Mouse (Mus musculus): ENCODE data around the gene Ift27.

Gene Ift27

GRCm38 (mm10) chr15:78171651-78172050, 2.3 kb downstream of the Ift27 start:
- DNase-seq, result peak; percentile 48

DNA sequence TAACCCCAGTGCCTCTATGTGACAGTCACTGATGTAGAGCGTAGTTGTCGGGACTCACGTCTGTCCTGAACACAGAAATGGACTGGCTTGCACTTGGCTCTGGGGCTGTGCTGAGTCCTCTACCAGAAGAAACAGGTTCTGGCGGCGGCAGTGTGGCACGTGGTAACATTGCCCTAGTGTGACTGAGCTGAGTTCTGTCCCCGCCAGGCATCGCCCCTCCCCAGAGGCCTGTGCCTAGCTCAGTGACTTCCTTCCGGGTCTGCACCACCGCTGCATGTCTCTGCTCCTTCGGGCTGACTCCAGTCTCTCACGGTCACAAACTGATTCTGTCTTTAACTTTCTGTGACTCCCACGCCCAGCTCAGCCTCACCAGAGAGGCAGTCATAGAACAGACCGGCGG, 3.2 kb downstream of the Ift27 start:
- no peak for DNase-seq

- DNase-seq, result no peak
These were observed 4.3 kb downstream of the Ift27 start for GRCm38 (mm10) chr15:78169566-78169965.

GRCm38 (mm10) chr15:78165292-78165691, 8.6 kb downstream of the Ift27 start:
- DNase-seq, result no peak

- DNase-seq, result no peak
These were observed 9.4 kb downstream of the Ift27 start for GRCm38 (mm10) chr15:78164466-78164865.

DNA sequence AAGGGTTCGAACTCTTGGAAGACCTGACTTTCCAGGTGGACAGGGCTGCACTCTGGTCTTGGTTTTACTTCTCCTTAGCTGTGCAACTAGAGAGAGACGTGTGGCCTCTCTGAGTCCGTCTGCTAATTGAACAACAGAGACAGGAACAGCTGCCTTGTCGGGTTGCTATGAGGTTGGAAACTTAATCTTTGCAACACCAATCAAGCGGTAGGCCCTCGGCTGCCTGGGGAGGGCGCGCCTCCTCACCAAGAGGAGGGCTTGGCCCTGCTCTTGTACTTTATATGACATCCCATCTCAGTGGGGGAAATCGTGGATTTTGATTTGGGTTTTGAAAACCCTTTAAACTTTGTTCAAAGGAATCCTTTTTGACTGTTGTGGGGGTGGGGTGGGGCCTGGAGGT, 12.0 kb downstream of the Ift27 start:
- no peak for DNase-seq

DNA sequence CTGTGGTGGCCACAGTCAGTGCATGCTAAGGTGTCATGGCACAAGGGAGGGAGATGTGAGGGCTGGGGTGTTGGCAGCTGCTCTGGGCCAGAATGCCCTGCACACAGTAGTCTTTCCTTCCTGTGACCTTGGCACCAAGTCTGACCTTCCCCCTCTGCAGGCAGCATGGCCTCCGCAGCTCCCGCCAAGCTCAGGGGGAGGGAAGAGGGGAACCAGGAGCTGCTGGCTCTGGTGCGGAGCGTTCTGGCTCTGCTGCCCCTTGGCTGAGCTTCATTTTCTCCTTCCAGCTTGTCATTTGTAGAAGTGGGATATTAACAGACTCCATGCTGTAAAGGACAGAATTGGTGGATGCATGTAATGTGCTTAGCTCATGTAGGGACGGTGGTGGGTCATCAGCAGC, 15.6 kb downstream of the Ift27 start:
- DNase-seq, result no peak

DNA sequence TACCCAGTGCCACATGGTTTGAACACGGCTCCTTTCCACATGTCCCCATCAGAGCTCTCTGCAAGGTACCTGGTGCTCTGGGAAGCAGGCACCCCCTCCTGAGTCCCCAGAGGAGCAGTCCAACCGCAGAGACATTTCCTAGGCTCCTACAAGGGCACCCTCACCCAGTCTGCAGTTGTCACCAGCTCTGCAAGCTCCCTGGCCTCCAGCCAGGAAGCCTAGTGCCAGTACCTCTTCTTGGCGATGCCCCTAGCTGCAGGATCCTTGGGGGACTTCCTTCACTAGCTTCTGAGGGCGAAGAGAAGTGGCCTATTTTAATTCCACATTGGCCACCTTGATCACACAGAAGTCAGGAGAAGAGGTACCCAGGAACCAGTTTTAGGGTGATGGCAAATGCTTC, 16.1 kb downstream of the Ift27 start:
- DNase-seq, result no peak

GRCm38 (mm10) chr15:78157330-78157729, 16.6 kb downstream of the Ift27 start:
- DNase-seq, result no peak

DNA sequence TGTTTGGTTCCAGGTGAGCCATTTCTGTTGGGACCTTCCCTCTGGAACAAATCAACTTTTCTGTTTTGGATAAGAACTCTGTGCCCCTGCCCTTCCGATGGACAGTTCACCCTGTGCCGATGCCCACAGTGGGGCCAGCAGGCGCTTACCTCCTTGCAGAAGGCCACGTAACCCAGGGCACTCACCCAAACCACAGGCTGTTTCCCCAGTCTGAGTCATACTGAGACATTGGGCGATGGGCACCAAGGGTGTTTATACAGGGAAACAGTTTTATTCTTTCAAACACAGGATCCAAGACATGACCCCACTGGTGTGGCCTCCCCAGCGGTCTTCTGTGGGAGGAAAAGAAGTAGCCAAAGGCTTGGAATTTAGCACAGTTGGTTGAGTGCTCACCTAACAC, 18.5 kb downstream of the Ift27 start:
- no peak for DNase-seq

GRCm38 (mm10) chr15:78153045-78153775, 20.7 kb downstream of the Ift27 start:
- DNase-seq, result no peak

GRCm38 (mm10) chr15:78148565-78148964, 25.3 kb downstream of the Ift27 start:
- DNase-seq, result no peak

DNA sequence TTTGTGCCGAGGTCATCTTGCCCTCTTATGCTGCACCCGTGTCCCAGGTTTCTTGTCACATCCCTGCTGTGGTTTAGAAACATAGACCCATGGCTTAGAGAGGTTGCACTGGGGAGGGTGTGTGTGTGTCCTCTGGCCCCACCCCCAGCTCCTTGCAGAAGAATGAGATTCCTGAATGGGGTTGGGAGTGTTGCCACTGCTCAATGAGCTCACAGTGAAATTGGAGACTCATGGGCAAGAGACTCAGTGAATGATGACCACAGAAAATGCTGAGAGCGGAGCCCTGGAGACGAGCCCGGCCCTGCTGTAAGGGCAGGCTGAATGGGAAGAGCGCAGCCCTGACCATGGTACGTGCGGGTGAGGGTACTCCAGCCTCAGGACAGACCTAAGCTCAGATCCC, 33.7 kb downstream of the Ift27 start:
- DNase-seq, result no peak

- no peak for DNase-seq
These were observed 39.3 kb downstream of the Ift27 start for GRCm38 (mm10) chr15:78134606-78135005.

GRCm38 (mm10) chr15:78133389-78133788, 40.5 kb downstream of the Ift27 start:
- DNase-seq, result no peak

- peak; percentile 76 for DNase-seq
These were observed 54.2 kb downstream of the Ift27 start, which contains the start of gene Cacng2 for GRCm38 (mm10) chr15:78119704-78120103. Cacng2 (minus strand) TSS chr15:78120028.

- DNase-seq, result no peak
These were observed 54.7 kb downstream of the Ift27 start for GRCm38 (mm10) chr15:78119248-78119647.

DNA sequence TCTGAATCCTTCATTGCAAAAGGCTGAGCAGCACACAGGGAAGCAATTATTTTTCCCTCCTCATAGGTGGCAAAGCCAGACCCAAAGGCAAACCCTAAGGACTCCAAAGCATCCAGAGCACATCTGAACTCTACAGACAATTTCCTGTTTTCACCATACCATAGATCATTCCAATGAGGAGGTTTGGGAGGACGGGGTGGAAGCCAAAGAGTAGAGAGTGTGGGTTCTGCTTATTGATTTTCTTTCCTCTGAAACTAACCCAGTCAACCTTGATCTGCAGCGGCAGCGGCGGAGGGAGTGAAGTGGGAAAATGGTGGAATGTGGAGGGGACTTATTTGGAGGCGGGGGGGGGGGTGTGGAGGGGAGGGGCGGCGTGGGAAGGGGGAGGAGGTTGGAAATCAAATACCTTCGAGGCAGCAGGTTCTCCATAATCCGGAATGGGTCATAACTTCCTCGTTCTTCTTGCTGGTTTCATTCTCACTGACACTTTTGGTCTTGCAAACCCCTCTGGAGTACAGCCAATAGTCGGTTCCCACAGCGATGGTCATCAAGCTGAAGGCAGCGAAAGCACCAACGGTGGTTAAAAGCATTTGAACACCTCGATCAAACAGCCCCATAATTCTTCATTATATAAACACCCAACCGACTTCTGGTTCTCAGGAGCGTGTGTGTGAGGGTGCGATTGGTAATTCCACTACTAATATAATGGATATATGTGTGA, 55.5 kb downstream of the Ift27 start:
- DNase-seq, result peak; percentile 68

GRCm38 (mm10) chr15:78117731-78118130, 56.2 kb downstream of the Ift27 start:
- no peak for DNase-seq

DNA sequence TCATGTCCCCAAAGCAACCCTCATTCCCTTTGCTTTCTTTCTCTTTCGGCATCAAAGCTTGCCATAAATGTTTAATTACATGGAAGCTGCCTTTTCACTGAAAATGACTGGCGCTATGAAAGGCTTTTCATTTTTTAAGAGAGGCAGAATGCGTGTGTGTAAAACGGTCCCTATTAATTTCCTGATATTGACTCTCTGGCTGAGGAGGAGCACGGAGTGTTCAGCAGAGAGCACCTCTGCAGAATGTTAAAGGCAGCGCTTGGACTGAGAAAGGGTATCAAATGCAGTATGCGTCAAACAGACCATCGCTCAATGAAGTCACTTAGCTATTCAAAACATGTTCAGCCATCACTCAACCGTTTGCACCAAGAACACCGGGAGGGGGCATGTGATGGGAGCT, 57.0 kb downstream of the Ift27 start:
- DNase-seq, result no peak

- DNase-seq, result peak; percentile 54
These were observed 57.7 kb downstream of the Ift27 start for GRCm38 (mm10) chr15:78116244-78116643.

All from cerebellum, adult 9-10 months (tissue).